Mouse (Mus musculus): ENCODE results near the gene Pigv. TPM values are rescaled to one million over a fixed set of nuclear protein-coding genes. Genes with fewer than 3 reads are reported as not detected.
A peak's percentile ranks its signal among the peaks of the same experiment; 100 is the strongest.

Pigv gene
- polyA plus RNA-seq, 1 experiment from 2014 or later, result 18.9 TPM

- Histone ChIP-seq H3K9ac (replicated peaks; ENCODE audit: low read depth, low read length) (no peak overlapping the region), H3K27me3 (ENCODE audit: control insufficient read depth, insufficient read depth, low read length) (no peaks in the 10 kb centered on the region), H3K9me3 (ENCODE audit: control insufficient read depth, low read depth, low read length) (no peaks in the 10 kb centered on the region), H3K4me1 (ENCODE audit: control insufficient read depth, insufficient read depth, low read length) (peaks cover 33% of the 10 kb centered on the region), H3K4me2 (replicated peaks; ENCODE audit: low read depth, low read length) (no peak overlapping the region), H3K4me3 (ENCODE audit: low read depth, low read length) (no peak overlapping the region), H3K27ac (ENCODE audit: low read length) (no peak overlapping the region), H3K36me3 (ENCODE audit: control insufficient read depth, insufficient read depth, low read length) (peaks cover 28% of the 10 kb centered on the region)
- no peak for ATAC-seq (ENCODE audit: insufficient number of reproducible peaks, insufficient read depth, low FRiP score, low read depth)
- 68% methylated on average over 7 of the region's 7 CpGs for WGBS
Measured at GRCm38 (mm10) chr4:133677266-133677665, 4.8 kb upstream of the Pigv start.

DNA sequence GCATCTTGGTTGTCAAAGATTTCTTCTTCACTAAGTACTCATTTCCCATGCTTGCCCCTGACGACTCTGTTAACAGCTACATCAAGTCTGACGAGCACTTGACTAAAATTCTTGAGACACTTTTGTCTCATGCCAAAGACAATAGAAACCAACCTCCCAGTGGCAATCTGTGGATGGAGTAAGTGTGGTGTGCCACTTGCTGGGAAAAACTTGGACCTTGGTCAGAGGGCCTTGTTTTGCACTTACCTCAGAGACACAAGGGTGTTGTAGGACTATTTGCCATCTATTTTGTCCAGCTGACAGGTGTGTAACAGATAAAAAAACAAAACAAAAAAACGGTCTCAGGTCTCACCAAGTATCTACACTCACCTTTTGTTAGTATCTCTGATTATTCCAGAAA, 3.7 kb upstream of the Pigv start:
- Histone ChIP-seq H3K36me3 (ENCODE audit: control insufficient read depth, insufficient read depth, low read length) (peaks cover 18% of the 10 kb centered on the region), H3K27me3 (ENCODE audit: control insufficient read depth, insufficient read depth, low read length) (no peaks in the 10 kb centered on the region), H3K4me3 (ENCODE audit: low read depth, low read length) (no peak overlapping the region), H3K9me3 (ENCODE audit: control insufficient read depth, low read depth, low read length) (no peaks in the 10 kb centered on the region), H3K4me2 (replicated peaks; ENCODE audit: low read depth, low read length) (peak overlapping the region; percentile 3; the same call in 1 of the 2 replicates), H3K4me1 (ENCODE audit: control insufficient read depth, insufficient read depth, low read length) (peaks cover 33% of the 10 kb centered on the region), H3K27ac (ENCODE audit: low read length) (peak overlapping the region; percentile 75), H3K9ac (replicated peaks; ENCODE audit: low read depth, low read length) (no peak overlapping the region)
- 18% methylated on average over 3 of the region's 3 CpGs for WGBS
- ATAC-seq (ENCODE audit: insufficient number of reproducible peaks, insufficient read depth, low FRiP score, low read depth), result no peak

DNA sequence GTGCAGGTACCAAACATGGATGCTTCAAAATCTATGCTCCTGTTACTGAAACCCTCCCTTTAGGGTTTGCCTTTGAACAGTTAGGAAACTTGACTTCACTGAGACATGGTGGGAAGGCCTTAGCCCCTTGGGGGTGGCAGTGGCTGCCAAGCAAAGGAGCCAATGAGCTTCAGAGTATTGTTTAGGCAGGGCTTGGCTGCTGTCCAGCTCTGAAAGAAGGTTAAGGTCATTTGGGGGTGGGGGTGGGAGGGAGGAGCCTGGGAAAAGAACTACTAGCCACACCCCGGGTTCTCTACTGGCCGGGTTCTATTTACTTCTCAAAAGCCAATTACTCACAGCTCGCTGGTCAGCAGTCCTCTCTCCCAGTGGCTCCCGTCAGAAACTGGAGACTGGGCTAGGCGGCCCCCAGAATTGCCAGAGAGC, 3.2 kb upstream of the Pigv start:
- peaks cover 37% of the 10 kb centered on the region for H3K4me1 ChIP-seq (ENCODE audit: control insufficient read depth, insufficient read depth, low read length)
- H3K9ac ChIP-seq (replicated peaks; ENCODE audit: low read depth, low read length), result no peak overlapping the region
- peak overlapping the region; percentile 3; the same call in 1 of the 2 replicates for H3K4me2 ChIP-seq (replicated peaks; ENCODE audit: low read depth, low read length)
- no peak overlapping the region for H3K4me3 ChIP-seq (ENCODE audit: low read depth, low read length)
- peak; percentile 65 for ATAC-seq (ENCODE audit: insufficient number of reproducible peaks, insufficient read depth, low FRiP score, low read depth)
- H3K9me3 ChIP-seq (ENCODE audit: control insufficient read depth, low read depth, low read length), result no peaks in the 10 kb centered on the region
- under 1% methylated on average over 5 of the region's 5 CpGs for WGBS
- H3K36me3 ChIP-seq (ENCODE audit: control insufficient read depth, insufficient read depth, low read length), result peaks cover 12% of the 10 kb centered on the region
- H3K27me3 ChIP-seq (ENCODE audit: control insufficient read depth, insufficient read depth, low read length), result no peaks in the 10 kb centered on the region
- peak overlapping the region; percentile 75 for H3K27ac ChIP-seq (ENCODE audit: low read length)

- Histone ChIP-seq H3K4me2 (replicated peaks; ENCODE audit: low read depth, low read length) (peak overlapping the region; percentile 79; the same call in 1 of the 2 replicates), H3K9ac (replicated peaks; ENCODE audit: low read depth, low read length) (no peak overlapping the region), H3K4me1 (ENCODE audit: control insufficient read depth, insufficient read depth, low read length) (peaks cover 44% of the 10 kb centered on the region), H3K36me3 (ENCODE audit: control insufficient read depth, insufficient read depth, low read length) (peaks cover 4% of the 10 kb centered on the region; the same call in 1 of the 2 replicates), H3K4me3 (ENCODE audit: low read depth, low read length) (no peak overlapping the region), H3K27ac (ENCODE audit: low read length) (peak overlapping the region; percentile 100), H3K9me3 (ENCODE audit: control insufficient read depth, low read depth, low read length) (no peaks in the 10 kb centered on the region), H3K27me3 (ENCODE audit: control insufficient read depth, insufficient read depth, low read length) (no peaks in the 10 kb centered on the region)
- WGBS, result 53% methylated on average over 8 of the region's 8 CpGs
- ATAC-seq (ENCODE audit: insufficient number of reproducible peaks, insufficient read depth, low FRiP score, low read depth), result no peak
Measured at GRCm38 (mm10) chr4:133674331-133674695, 1.9 kb upstream of the Pigv start.

GRCm38 (mm10) chr4:133673666-133674330, 1.4 kb upstream of the Pigv start:
- no peak overlapping the region for H3K9ac ChIP-seq (replicated peaks; ENCODE audit: low read depth, low read length)
- peaks cover 44% of the 10 kb centered on the region for H3K4me1 ChIP-seq (ENCODE audit: control insufficient read depth, insufficient read depth, low read length)
- H3K9me3 ChIP-seq (ENCODE audit: control insufficient read depth, low read depth, low read length), result no peaks in the 10 kb centered on the region
- 24% methylated on average over 10 of the region's 10 CpGs for WGBS
- peaks cover 4% of the 10 kb centered on the region; the same call in 1 of the 2 replicates for H3K36me3 ChIP-seq (ENCODE audit: control insufficient read depth, insufficient read depth, low read length)
- H3K27me3 ChIP-seq (ENCODE audit: control insufficient read depth, insufficient read depth, low read length), result no peaks in the 10 kb centered on the region
- H3K4me3 ChIP-seq (ENCODE audit: low read depth, low read length), result 0 out of 2 replicates have a peak overlapping the region, but pooled peaks have one; percentile 65
- H3K27ac ChIP-seq (ENCODE audit: low read length), result peak overlapping the region; percentile 100
- ATAC-seq (ENCODE audit: insufficient number of reproducible peaks, insufficient read depth, low FRiP score, low read depth), result no peak
- peak overlapping the region; percentile 79 for H3K4me2 ChIP-seq (replicated peaks; ENCODE audit: low read depth, low read length)

DNA sequence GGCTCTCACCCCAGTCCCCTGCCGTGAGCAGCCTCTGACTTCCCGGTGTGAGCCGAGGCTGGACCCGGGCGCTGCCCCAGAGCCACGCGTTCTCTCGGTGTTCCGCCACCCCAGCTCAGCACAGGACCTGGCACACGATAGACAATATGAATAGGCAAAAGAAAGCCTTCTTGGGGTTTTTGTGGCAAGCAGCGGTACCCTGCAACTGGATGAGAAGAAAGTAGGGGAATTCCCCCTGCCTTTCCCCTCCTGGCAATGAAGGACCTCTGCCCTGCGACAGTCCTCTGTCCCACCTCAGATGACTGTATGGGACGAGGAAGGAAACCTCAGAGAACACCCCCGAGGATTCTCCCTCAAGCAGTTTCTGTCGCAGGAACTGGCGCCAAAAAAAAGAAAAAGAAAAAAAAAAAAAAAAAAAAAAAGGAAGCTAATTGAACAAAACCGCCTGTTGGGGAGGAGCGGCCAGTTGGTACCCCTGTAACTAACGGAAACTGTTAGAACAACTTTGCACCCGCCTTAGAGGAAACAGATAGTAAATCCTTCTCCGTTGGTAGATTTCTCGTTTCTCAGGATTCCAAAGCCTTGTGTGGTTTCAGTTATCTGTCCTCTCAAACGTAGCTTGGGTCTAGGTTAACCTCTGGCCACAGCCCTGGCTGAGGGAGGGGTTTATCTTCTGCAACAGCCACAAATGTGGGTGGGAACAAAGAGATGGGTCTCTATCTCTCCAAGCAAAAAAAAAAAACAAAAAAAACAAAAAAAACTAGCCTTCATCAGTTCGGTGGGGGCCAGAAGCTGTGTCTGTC, 599 bp upstream of the Pigv start:
- Histone ChIP-seq H3K27me3 (ENCODE audit: control insufficient read depth, insufficient read depth, low read length) (no peaks in the 10 kb centered on the region), H3K4me3 (ENCODE audit: low read depth, low read length) (peak overlapping the region; percentile 65), H3K9me3 (ENCODE audit: control insufficient read depth, low read depth, low read length) (no peaks in the 10 kb centered on the region), H3K36me3 (ENCODE audit: control insufficient read depth, insufficient read depth, low read length) (no peaks in the 10 kb centered on the region; the same call in 1 of the 2 replicates), H3K27ac (ENCODE audit: low read length) (peak overlapping the region; percentile 100), H3K4me2 (replicated peaks; ENCODE audit: low read depth, low read length) (peak overlapping the region; percentile 79), H3K9ac (replicated peaks; ENCODE audit: low read depth, low read length) (peak overlapping the region; percentile 73), H3K4me1 (ENCODE audit: control insufficient read depth, insufficient read depth, low read length) (peaks cover 44% of the 10 kb centered on the region)
- under 1% methylated on average over 24 of the region's 24 CpGs for WGBS
- ATAC-seq (ENCODE audit: insufficient number of reproducible peaks, insufficient read depth, low FRiP score, low read depth), result no peak; the same call in 1 of the 2 replicates

DNA sequence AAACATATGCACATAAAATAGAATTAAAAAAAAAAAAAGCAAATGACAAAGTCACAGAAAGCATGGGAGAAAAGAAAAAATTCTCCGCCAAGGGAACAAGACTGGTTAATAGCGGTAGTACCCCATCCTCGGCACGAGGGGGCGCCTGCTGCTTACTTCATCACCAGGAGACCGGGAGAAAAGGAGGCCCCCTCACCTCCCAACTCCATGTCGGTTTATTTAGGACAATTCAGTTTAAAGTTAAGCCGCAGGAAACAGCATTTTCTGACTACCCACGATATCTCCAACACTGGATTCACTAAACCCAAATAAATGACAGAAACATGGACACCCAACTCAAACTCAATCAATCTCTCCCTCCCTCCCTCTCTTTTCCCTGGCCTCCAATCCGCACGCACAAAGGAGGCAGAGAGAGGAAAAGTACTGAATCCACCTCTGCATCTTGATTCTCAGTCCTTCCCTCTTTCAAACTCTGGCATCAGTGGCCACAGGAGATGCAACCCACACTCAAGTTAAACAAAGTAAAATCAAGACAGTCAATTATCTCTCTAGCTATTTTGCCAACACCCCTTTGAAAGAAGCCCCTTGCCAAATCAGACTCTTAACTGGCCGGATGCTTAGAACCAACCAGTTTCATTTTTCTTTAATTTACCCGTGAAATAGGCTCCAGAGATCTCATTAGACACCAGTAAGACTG, 1.1 kb downstream of the Pigv start:
- WGBS, result 4% methylated on average over 13 of the region's 13 CpGs
- H3K36me3 ChIP-seq (ENCODE audit: control insufficient read depth, insufficient read depth, low read length), result no peaks in the 10 kb centered on the region; the same call in 1 of the 2 replicates
- no peak for ATAC-seq (ENCODE audit: insufficient number of reproducible peaks, insufficient read depth, low FRiP score, low read depth)
- peak overlapping the region; percentile 73 for H3K9ac ChIP-seq (replicated peaks; ENCODE audit: low read depth, low read length)
- no peaks in the 10 kb centered on the region for H3K9me3 ChIP-seq (ENCODE audit: control insufficient read depth, low read depth, low read length)
- H3K27me3 ChIP-seq (ENCODE audit: control insufficient read depth, insufficient read depth, low read length), result no peaks in the 10 kb centered on the region
- H3K4me2 ChIP-seq (replicated peaks; ENCODE audit: low read depth, low read length), result peak overlapping the region; percentile 79
- H3K4me1 ChIP-seq (ENCODE audit: control insufficient read depth, insufficient read depth, low read length), result peaks cover 38% of the 10 kb centered on the region
- H3K4me3 ChIP-seq (ENCODE audit: low read depth, low read length), result peak overlapping the region; percentile 65
- peak overlapping the region; percentile 100 for H3K27ac ChIP-seq (ENCODE audit: low read length)

DNA sequence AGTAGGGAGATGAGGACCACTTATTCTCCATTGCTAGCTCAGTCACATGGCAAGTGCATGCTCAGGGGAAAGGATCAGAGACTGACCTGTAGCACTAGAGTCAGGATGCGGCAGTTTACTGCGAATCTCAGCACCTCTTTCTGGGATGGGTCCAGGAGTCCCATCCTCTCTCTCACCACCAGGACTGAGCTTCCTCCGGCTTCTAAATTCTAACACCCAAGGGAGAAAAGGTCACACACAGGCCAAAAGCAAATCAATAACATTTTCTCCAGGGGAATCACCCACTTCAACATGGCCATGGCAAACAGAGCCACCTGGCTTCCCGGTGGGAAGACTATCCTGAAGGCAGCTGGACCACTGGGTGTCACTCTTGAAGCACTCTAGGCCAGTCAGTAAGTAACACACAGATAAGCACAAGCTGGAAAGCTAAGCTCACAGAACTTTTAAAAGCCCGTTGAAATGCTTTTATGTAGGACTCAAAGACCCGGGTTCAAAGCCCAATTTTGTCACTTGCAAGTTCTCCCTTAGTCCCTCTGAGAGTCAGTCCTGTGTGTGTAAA, 2.7 kb downstream of the Pigv start:
- ATAC-seq (ENCODE audit: insufficient number of reproducible peaks, insufficient read depth, low FRiP score, low read depth), result no peak
- Histone ChIP-seq H3K9ac (replicated peaks; ENCODE audit: low read depth, low read length) (no peak overlapping the region), H3K9me3 (ENCODE audit: control insufficient read depth, low read depth, low read length) (no peaks in the 10 kb centered on the region), H3K27ac (ENCODE audit: low read length) (no peak overlapping the region), H3K4me3 (ENCODE audit: low read depth, low read length) (no peak overlapping the region), H3K27me3 (ENCODE audit: control insufficient read depth, insufficient read depth, low read length) (no peaks in the 10 kb centered on the region), H3K4me2 (replicated peaks; ENCODE audit: low read depth, low read length) (no peak overlapping the region), H3K36me3 (ENCODE audit: control insufficient read depth, insufficient read depth, low read length) (no peaks in the 10 kb centered on the region; the same call in 1 of the 2 replicates), H3K4me1 (ENCODE audit: control insufficient read depth, insufficient read depth, low read length) (peaks cover 27% of the 10 kb centered on the region)
- 51% methylated on average over 6 of the region's 6 CpGs for WGBS

All from stomach, embryonic 14.5 days (tissue).